Mouse (Mus musculus) CH12.LX (cell line): ENCODE data around the gene Cdk16.

Source experiments
- CTCF ChIP-seq, 2 experiments: IDR thresholded peaks in 1 of 2; conservative IDR thresholded peaks in 1 of 2; 2 replicates each; pipeline ENCODE4 v1.5.1; 2011 to 2012; ENCODE audit warnings: low read depth in 2 of 2, low read length in 2 of 2, improper control_type of control experiment in 1 of 2, inconsistent platforms in 1 of 2, mild to moderate bottlenecking in 1 of 2, moderate library complexity in 1 of 2
- EP300 ChIP-seq: IDR thresholded peaks from 2 replicates; pipeline ENCODE4 v1.6.1; 2011; ENCODE audit warnings: low read length, improper control_type of control experiment
- ETS1 ChIP-seq: conservative IDR thresholded peaks from 2 replicates; pipeline ENCODE4 v1.6.1; 2012; ENCODE audit warnings: low read depth, mild to moderate bottlenecking, inconsistent platforms, low read length, improper control_type of control experiment, moderate library complexity
- JUND ChIP-seq: conservative IDR thresholded peaks from 2 replicates; pipeline ENCODE4 v1.6.1; 2011; ENCODE audit warnings: low read depth, low read length, improper control_type of control experiment
- MAZ ChIP-seq: IDR thresholded peaks from 2 replicates; pipeline ENCODE4 v1.6.1; 2012; ENCODE audit warnings: low read depth, mild to moderate bottlenecking, inconsistent platforms, low read length, improper control_type of control experiment, moderate library complexity
- POLR2A ChIP-seq: IDR thresholded peaks from 2 replicates; pipeline ENCODE4 v1.6.1; 2011; ENCODE audit warnings: low read depth, mild to moderate bottlenecking, improper control_type of control experiment, low read length
- TBP ChIP-seq: conservative IDR thresholded peaks from 2 replicates; pipeline ENCODE4 v1.6.1; 2011; ENCODE audit warnings: low read depth, low read length, improper control_type of control experiment
- ZNF384 ChIP-seq: IDR thresholded peaks from 2 replicates; pipeline ENCODE4 v1.6.1; 2012; ENCODE audit warnings: low read depth, low read length, improper control_type of control experiment, inconsistent platforms

- TF ChIP-seq POLR2A = no peak; the same call in 1 of the 2 replicates
- TF ChIP-seq CTCF (conservative IDR thresholded peaks at IDR 0.05 in 1 of 2, IDR thresholded peaks at IDR 0.05 in 1 of 2; ENCODE audit: low read depth in 2 of 2, low read length in 2 of 2) = no peak
- TF ChIP-seq JUND = no peak
- TF ChIP-seq ETS1 = no peak
- TF ChIP-seq TBP = no peak
- TF ChIP-seq MAZ = no peak
- TF ChIP-seq EP300 = no peak
- no peak for TF ChIP-seq ZNF384
Observed at GRCm38 (mm10) chrX:20703741-20704290, 16.1 kb downstream of the Cdk16 start, which contains the start of gene Usp11.
